7 mouse cellular contexts compared by ENCODE assay signal in the genomic region with DNA sequence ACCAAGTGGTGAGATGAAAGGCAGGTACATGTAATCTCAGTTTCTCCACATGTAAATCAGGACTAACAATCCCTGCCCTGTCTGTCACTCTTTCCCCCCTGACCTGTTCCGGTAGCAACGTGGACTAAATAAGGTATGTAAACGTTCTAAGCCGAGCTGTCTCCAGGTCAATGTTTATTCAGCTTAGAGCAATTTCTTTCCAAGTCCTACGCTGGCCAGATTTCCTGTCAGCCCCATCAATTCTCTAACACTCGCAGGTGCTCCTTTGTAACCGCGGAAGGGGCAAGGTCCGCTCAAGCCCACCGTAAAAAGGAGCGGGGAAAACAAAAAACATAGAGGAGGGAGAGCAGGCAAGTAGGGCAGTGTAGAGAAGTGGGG. TPM values are rescaled to one million over a fixed set of nuclear protein-coding genes. Genes with fewer than 3 reads are reported as not detected.
DNase-seq lines count a peak whose midpoint lies in the region; ATAC-seq lines count a peak whose summit lies in the region.

No protein-coding gene starts in this region.

- no peak for ATAC-seq in megakaryocyte, adult 5-6 weeks (ENCODE audit: poor library complexity, severe bottlenecking)
- no peak for ATAC-seq in neural tube, embryonic 12.5 days (ENCODE audit: low FRiP score, low read depth)

- peaks cover 9% of the 10 kb centered on the region for H3K36me3 ChIP-seq in megakaryocyte, embryonic 14.5 days (replicated peaks; ENCODE audit: low read length)
- peaks cover 12% of the 10 kb centered on the region for H3K36me3 ChIP-seq in forebrain, embryonic 10.5 days (replicated peaks)
- peaks cover 9% of the 10 kb centered on the region; the same call in 1 of the 2 replicates for H3K36me3 ChIP-seq in neural tube, embryonic 12.5 days

- 3% methylated on average over 11 of the region's 11 CpGs for WGBS in forebrain, embryonic 10.5 days
- 2% methylated on average over 11 of the region's 11 CpGs for WGBS in neural tube, embryonic 12.5 days

- DNase-seq in forebrain, embryonic 10.5 days (ENCODE audit: extremely low spot score, low spot score), result peak; percentile 16
- peak; percentile 20 for DNase-seq in kidney, postnatal 10 days
- no peak for DNase-seq in urinary bladder, postnatal 14 days (ENCODE audit: low spot score)
- DNase-seq in cerebellum, adult 9-11 months, result no peak

- peaks cover 40% of the 10 kb centered on the region for H3K27me3 ChIP-seq in megakaryocyte, embryonic 14.5 days (replicated peaks)
- H3K27me3 ChIP-seq in forebrain, embryonic 10.5 days (ENCODE audit: poor library complexity, severe bottlenecking), result peaks cover 41% of the 10 kb centered on the region
- H3K27me3 ChIP-seq in neural tube, embryonic 12.5 days (replicated peaks), result 0 out of 2 replicates have a peak, but pooled peaks cover 10% of the 10 kb centered on the region

- peak overlapping the region; percentile 91 for H3K9ac ChIP-seq in neural tube, embryonic 12.5 days

- peaks cover 42% of the 10 kb centered on the region for H3K4me1 ChIP-seq in megakaryocyte, embryonic 14.5 days
- peaks cover 37% of the 10 kb centered on the region for H3K4me1 ChIP-seq in forebrain, embryonic 10.5 days
- H3K4me1 ChIP-seq in neural tube, embryonic 12.5 days, result peaks cover 28% of the 10 kb centered on the region

- peak overlapping the region; percentile 81 for H3K4me2 ChIP-seq in neural tube, embryonic 12.5 days (replicated peaks)

- H3K4me3 ChIP-seq in megakaryocyte, embryonic 14.5 days (replicated peaks), result peak overlapping the region; percentile 93
- peak overlapping the region; percentile 79 for H3K4me3 ChIP-seq in forebrain, embryonic 10.5 days
- peak overlapping the region; percentile 76 for H3K4me3 ChIP-seq in neural tube, embryonic 12.5 days

- 0 out of 2 replicates have a peak, but pooled peaks cover 2% of the 10 kb centered on the region for H3K9me3 ChIP-seq in megakaryocyte, embryonic 14.5 days
- H3K9me3 ChIP-seq in forebrain, embryonic 10.5 days, result no peaks in the 10 kb centered on the region
- no peaks in the 10 kb centered on the region for H3K9me3 ChIP-seq in neural tube, embryonic 12.5 days

- H3K27ac ChIP-seq in forebrain, embryonic 10.5 days, result peak overlapping the region; percentile 98
- peak overlapping the region; percentile 86 for H3K27ac ChIP-seq in neural tube, embryonic 12.5 days

RNA-seq across cellular contexts. Expression of gene Trp53inp2, which starts 0.2 kb away (rescaled TPM):
- polyA plus RNA-seq in megakaryocyte, embryonic 14.5 days (2012; ENCODE audit: insufficient read depth, low replicate concordance), result 12.7 and 21.9 TPM in 2 replicates
- total RNA-seq in megakaryocyte, adult 5-6 weeks (2015), result 30.5 and 31.0 TPM in 2 replicates
- total RNA-seq in megakaryocyte, adult 5-6 weeks (2017), result 18.8 and 29.5 TPM in 2 replicates
- polyA plus RNA-seq in forebrain, embryonic 10.5 days (2016; fragmentation: Nextera tagmentation; extraction: Ambion mirVana), result 28.9 and 33.7 TPM in 2 replicates
- 128 and 144 TPM in 2 replicates for polyA plus RNA-seq in neural tube, embryonic 12.5 days (2016; fragmentation: Nextera tagmentation; extraction: Ambion mirVana)

RNA-seq across cellular contexts. Expression of gene Pigu, which starts 23.8 kb away (rescaled TPM):
- 9.1 and 13.0 TPM in 2 replicates for polyA plus RNA-seq in megakaryocyte, embryonic 14.5 days (2012; ENCODE audit: insufficient read depth, low replicate concordance)
- total RNA-seq in megakaryocyte, adult 5-6 weeks (2015), result 33.3 and 41.5 TPM in 2 replicates
- total RNA-seq in megakaryocyte, adult 5-6 weeks (2017), result 23.7 and 24.4 TPM in 2 replicates
- 52.6 and 56.5 TPM in 2 replicates for polyA plus RNA-seq in forebrain, embryonic 10.5 days (2016; fragmentation: Nextera tagmentation; extraction: Ambion mirVana)
- 44.5 and 45.8 TPM in 2 replicates for polyA plus RNA-seq in neural tube, embryonic 12.5 days (2016; fragmentation: Nextera tagmentation; extraction: Ambion mirVana)

Comparison
In these comparisons a context has a peak if more than half of its experiments do, and no peak if none do; other contexts are left out.
1. DNase-seq: peak in forebrain, embryonic 10.5 days (single experiment) and kidney, postnatal 10 days (single experiment); none in urinary bladder, postnatal 14 days (single experiment) and cerebellum, adult 9-11 months (single experiment).
2. Peak in every context shown above with its lines, with median percentiles within 50 percentile points of each other: H3K4me3 ChIP-seq.